Mouse (Mus musculus) forebrain, postnatal 0 days (tissue): ENCODE data around the gene Sh3rf1. TPM values are rescaled to one million over a fixed set of nuclear protein-coding genes. Genes with fewer than 3 reads are reported as not detected.

Experiments used
- ATAC-seq: fragments of 200-750 bp; cut with Nextera tagmentation; 2 replicates; pipeline ENCODE4 v1.8.0; 2017; ENCODE audit warnings: mild to moderate bottlenecking, moderate library complexity
- DNase-seq: peaks from one replicate; pipeline ENCODE4 v3.0.0-alpha.2; 2015
- H3K27ac ChIP-seq: fragments of 300-500 bp; sonication (generic); 2 replicates; pipeline ENCODE4 v1.5.1; 2014; ENCODE audit warnings: low read depth, mild to moderate bottlenecking, antibody characterized with exemption, low read length, moderate library complexity, mixed read lengths
- H3K27me3 ChIP-seq: fragments of 300-500 bp; sonication (generic); 2 replicates; pipeline ENCODE4 v1.6.1; 2014; ENCODE audit warnings: mild to moderate bottlenecking, low read length, mixed read lengths; ENCODE audit not compliant: insufficient read depth
- H3K36me3 ChIP-seq: fragments of 300-500 bp; sonication (generic); 2 replicates; pipeline ENCODE4 v1.6.1; 2014; ENCODE audit warnings: mild to moderate bottlenecking, moderate library complexity; ENCODE audit not compliant: insufficient read depth
- H3K4me1 ChIP-seq: fragments of 300-500 bp; sonication (generic); 2 replicates; pipeline ENCODE4 v1.6.1; 2014; ENCODE audit warnings: antibody characterized with exemption; ENCODE audit not compliant: insufficient read depth
- H3K4me2 ChIP-seq: fragments of 300-500 bp; sonication (generic); 2 replicates; pipeline ENCODE4 v1.6.1; 2014; ENCODE audit warnings: low read depth, mild to moderate bottlenecking, moderate library complexity
- H3K4me3 ChIP-seq: fragments of 300-500 bp; sonication (generic); 2 replicates; pipeline ENCODE4 v1.5.1; 2014; ENCODE audit warnings: low read depth, low read length, mixed read lengths
- H3K9ac ChIP-seq: fragments of 300-500 bp; sonication (generic); 2 replicates; pipeline ENCODE4 v1.6.1; 2014; ENCODE audit warnings: mild to moderate bottlenecking
- H3K9me3 ChIP-seq: fragments of 300-500 bp; sonication (generic); 2 replicates; pipeline ENCODE4 v1.6.1; 2016; ENCODE audit warnings: low read length
- CTCF ChIP-seq: sonication (generic); IDR thresholded peaks from 2 replicates; pipeline ENCODE4 v1.5.1; 2016; ENCODE audit warnings: antibody characterized with exemption, control low read depth, low read depth
- WGBS: fragments of 180-500 bp; shearing (Covaris S2); extraction: QIAGEN DNeasy Blood & Tissue Kit; methylation state at CpG from one replicate; pipeline ENCODE4 v1.1.7; 2014; 5-methylcytosine and 5-hydroxymethylcytosine counted together
- polyA plus RNA-seq: library from polyadenylated mRNA; unstranded; fragments of >200 nt; fragmentation: Nextera tagmentation; extraction: Ambion mirVana; gene quantifications from 2 replicates; pipeline ENCODE4 v1.2.1, GENCODE M21; 2015
- total RNA-seq: library from RNA; depleted of rRNA; stranded (reverse); fragments of >200 nt; gene quantifications from 2 replicates; pipeline ENCODE4 v1.2.3, GENCODE M21; 2014

The Sh3rf1 gene
- total and polyA plus RNA-seq, 2 experiments from 2014 or later, result 27.3 to 35.4 TPM

- Histone ChIP-seq H3K9ac (peak overlapping the region; percentile 75), H3K27ac (peak overlapping the region; percentile 77; the same call in 1 of the 2 replicates), H3K36me3 (no peaks in the 10 kb centered on the region), H3K4me1 (peaks cover 25% of the 10 kb centered on the region), H3K27me3 (no peaks in the 10 kb centered on the region), H3K4me3 (peak overlapping the region; percentile 78), H3K9me3 (no peaks in the 10 kb centered on the region), H3K4me2 (peak overlapping the region; percentile 96)
- ATAC-seq, result no peak
- no peak for DNase-seq
- no peak for TF ChIP-seq CTCF
- 38% methylated on average over 5 of the region's 5 CpGs for WGBS
These were observed 389 bp upstream of the Sh3rf1 start for GRCm38 (mm10) chr8:61223283-61223682.

GRCm38 (mm10) chr8:61224380-61225092 lies 864 bp downstream of the Sh3rf1 start:
- under 1% methylated on average over 41 of the region's 41 CpGs for WGBS
- peak overlapping the region; percentile 75 for H3K9ac ChIP-seq
- TF ChIP-seq CTCF, result peak; percentile 38; the same call in 1 of the 2 replicates
- peak overlapping the region; percentile 77 for H3K27ac ChIP-seq
- H3K4me1 ChIP-seq, result peaks cover 34% of the 10 kb centered on the region
- ATAC-seq (peak; percentile 79), DNase-seq (peak; percentile 72)
- no peaks in the 10 kb centered on the region for H3K36me3 ChIP-seq
- peak overlapping the region; percentile 96 for H3K4me2 ChIP-seq
- H3K4me3 ChIP-seq, result peak overlapping the region; percentile 78
- no peaks in the 10 kb centered on the region for H3K9me3 ChIP-seq
- H3K27me3 ChIP-seq, result no peaks in the 10 kb centered on the region

- TF ChIP-seq CTCF, result no peak
- H3K4me2 ChIP-seq, result peak overlapping the region; percentile 96
- no peaks in the 10 kb centered on the region for H3K36me3 ChIP-seq
- H3K27me3 ChIP-seq, result no peaks in the 10 kb centered on the region
- no peak overlapping the region for H3K27ac ChIP-seq
- peaks cover 38% of the 10 kb centered on the region for H3K4me1 ChIP-seq
- WGBS, result 30% methylated on average over 20 of the region's 20 CpGs
- H3K9me3 ChIP-seq, result no peaks in the 10 kb centered on the region
- peak overlapping the region; percentile 78 for H3K4me3 ChIP-seq
- no peak for ATAC-seq
- no peak for DNase-seq
- peak overlapping the region; percentile 75 for H3K9ac ChIP-seq
These were observed 2.1 kb downstream of the Sh3rf1 start for GRCm38 (mm10) chr8:61225581-61226395.

- H3K4me2 ChIP-seq, result peak overlapping the region; percentile 96
- H3K36me3 ChIP-seq, result no peaks in the 10 kb centered on the region
- peak overlapping the region; percentile 78 for H3K4me3 ChIP-seq
- peaks cover 38% of the 10 kb centered on the region for H3K4me1 ChIP-seq
- 44% methylated on average over 5 of the region's 5 CpGs for WGBS
- no peaks in the 10 kb centered on the region for H3K9me3 ChIP-seq
- no peak overlapping the region for H3K27ac ChIP-seq
- H3K9ac ChIP-seq, result peak overlapping the region; percentile 75
- ATAC-seq (no peak), DNase-seq (no peak)
- H3K27me3 ChIP-seq, result no peaks in the 10 kb centered on the region
- no peak for TF ChIP-seq CTCF
These were observed 3.0 kb downstream of the Sh3rf1 start for GRCm38 (mm10) chr8:61226632-61227031.

- no peaks in the 10 kb centered on the region for H3K36me3 ChIP-seq
- DNase-seq (no peak), ATAC-seq (no peak)
- WGBS, result 63% methylated on average over 8 of the region's 8 CpGs
- TF ChIP-seq CTCF, result no peak
- H3K4me3 ChIP-seq, result peak overlapping the region; percentile 17
- H3K27ac ChIP-seq, result no peak overlapping the region
- no peaks in the 10 kb centered on the region for H3K27me3 ChIP-seq
- no peaks in the 10 kb centered on the region for H3K9me3 ChIP-seq
- H3K4me1 ChIP-seq, result peaks cover 38% of the 10 kb centered on the region
- peak overlapping the region; percentile 41 for H3K4me2 ChIP-seq
- peak overlapping the region; percentile 14; the same call in 1 of the 2 replicates for H3K9ac ChIP-seq
These were observed 5.0 kb downstream of the Sh3rf1 start for GRCm38 (mm10) chr8:61228678-61229077.

- 68% methylated on average over 12 of the region's 12 CpGs for WGBS
- Histone ChIP-seq H3K27ac (no peak overlapping the region), H3K4me2 (peak overlapping the region; percentile 14), H3K4me1 (peaks cover 38% of the 10 kb centered on the region), H3K9ac (no peak overlapping the region), H3K9me3 (no peaks in the 10 kb centered on the region), H3K27me3 (no peaks in the 10 kb centered on the region), H3K4me3 (no peak overlapping the region), H3K36me3 (no peaks in the 10 kb centered on the region)
- ATAC-seq (no peak), DNase-seq (no peak)
- no peak for TF ChIP-seq CTCF
These were observed 6.0 kb downstream of the Sh3rf1 start for GRCm38 (mm10) chr8:61229511-61230195.
